Mouse (Mus musculus): Measurements from ENCODE around the gene Gabrr1.

DNA sequence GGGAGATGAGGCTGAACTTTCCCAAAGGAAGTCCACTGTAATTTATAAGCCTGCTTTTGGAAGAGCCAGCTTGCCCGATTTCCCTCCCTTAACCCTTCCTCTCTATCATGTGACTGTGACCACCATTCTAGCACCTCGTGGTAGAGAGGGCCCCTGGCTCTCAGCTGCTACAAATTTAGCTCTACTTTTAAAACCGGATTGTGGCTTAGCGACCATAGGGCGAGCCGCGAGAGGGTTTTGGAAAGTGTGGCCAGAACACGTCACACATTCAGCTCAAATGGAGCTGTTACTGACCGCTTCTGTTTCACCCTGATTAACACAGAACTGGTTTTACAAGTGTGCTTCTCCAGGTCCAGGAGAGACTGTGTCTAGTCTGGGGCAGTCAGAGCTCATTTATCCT is 21.0 kb upstream of the Gabrr1 start:
- TF ChIP-seq CTCF (conservative IDR thresholded peaks at IDR 0.05; ENCODE audit: low read length) (no peak), NANOG (IDR thresholded peaks at IDR 0.05; ENCODE audit: borderline replicate concordance, low read length) (no peak)
